Mouse (Mus musculus): ENCODE data around the gene Abce1.
"Not testable (repeated sequence)": the region's sequence is repeated elsewhere in the genome, so short reads cannot be mapped to it uniquely, and the experiment has no call there.

Gene Abce1

GRCm38 (mm10) chr8:79711064-79711961, at the start of gene Abce1, which contains the start of gene Anapc10:
Gene Abce1 (minus strand): TSS chr8:79711740.
Gene Anapc10 (plus strand): TSS chr8:79711820.
- DNase-seq (ENCODE audit: low spot score in 2 of 2) = peak; percentile 96 to 98

- DNase-seq (ENCODE audit: low spot score in 2 of 2) = no peak
Observed at GRCm38 (mm10) chr8:79750305-79750704, 38.8 kb upstream of the Abce1 start.

- no peak for DNase-seq (ENCODE audit: low spot score in 2 of 2)
Observed at GRCm38 (mm10) chr8:79748591-79748990, 37.1 kb upstream of the Abce1 start.

- DNase-seq (ENCODE audit: low spot score in 2 of 2) = no peak
Observed at GRCm38 (mm10) chr8:79748171-79748570, 36.6 kb upstream of the Abce1 start.

GRCm38 (mm10) chr8:79734304-79734703, 22.8 kb upstream of the Abce1 start:
- peak in 1 of 2 experiments; percentile 25 for DNase-seq (ENCODE audit: low spot score in 2 of 2)

GRCm38 (mm10) chr8:79727900-79728299, 16.4 kb upstream of the Abce1 start:
- DNase-seq (ENCODE audit: low spot score in 2 of 2) = no peak

GRCm38 (mm10) chr8:79724589-79724988, 13.0 kb upstream of the Abce1 start:
- peak in 1 of 2 experiments; percentile 9 for DNase-seq (ENCODE audit: low spot score in 2 of 2)

- no peak for DNase-seq (ENCODE audit: low spot score in 2 of 2)
Observed at GRCm38 (mm10) chr8:79723308-79723707, 11.8 kb upstream of the Abce1 start.

- no peak for DNase-seq (ENCODE audit: low spot score in 2 of 2)
Observed at GRCm38 (mm10) chr8:79721537-79721936, 10.0 kb upstream of the Abce1 start.

- DNase-seq (ENCODE audit: low spot score in 2 of 2) = no peak
Observed at GRCm38 (mm10) chr8:79712676-79713075, 1.1 kb upstream of the Abce1 start.

GRCm38 (mm10) chr8:79706687-79707086, 4.9 kb downstream of the Abce1 start:
- DNase-seq (ENCODE audit: low spot score in 2 of 2) = no peak

GRCm38 (mm10) chr8:79692531-79692930, 19.0 kb downstream of the Abce1 start:
- no peak for DNase-seq (ENCODE audit: low spot score in 2 of 2)

- DNase-seq (ENCODE audit: low spot score in 2 of 2) = not testable (repeated sequence)
Observed at GRCm38 (mm10) chr8:79685927-79686326, 25.6 kb downstream of the Abce1 start.

- DNase-seq (ENCODE audit: low spot score in 2 of 2) = no peak
Observed at GRCm38 (mm10) chr8:79680965-79681364, 30.6 kb downstream of the Abce1 start.

- DNase-seq (ENCODE audit: low spot score in 2 of 2) = peak in 1 of 2 experiments; percentile 4
Observed at GRCm38 (mm10) chr8:79680555-79680954, 31.0 kb downstream of the Abce1 start.

- not testable (repeated sequence) for DNase-seq (ENCODE audit: low spot score in 2 of 2)
Observed at GRCm38 (mm10) chr8:79680083-79680482, 31.5 kb downstream of the Abce1 start.

GRCm38 (mm10) chr8:79679005-79679404, 32.5 kb downstream of the Abce1 start:
- no peak for DNase-seq (ENCODE audit: low spot score in 2 of 2)

GRCm38 (mm10) chr8:79676461-79676860, 35.1 kb downstream of the Abce1 start:
- DNase-seq (ENCODE audit: low spot score in 2 of 2) = no peak

GRCm38 (mm10) chr8:79658715-79659114, 52.8 kb downstream of the Abce1 start:
- not testable (repeated sequence) for DNase-seq (ENCODE audit: low spot score in 2 of 2)

GRCm38 (mm10) chr8:79653736-79654135, 57.8 kb downstream of the Abce1 start:
- DNase-seq (ENCODE audit: low spot score in 2 of 2) = no peak

- DNase-seq (ENCODE audit: low spot score in 2 of 2) = peak in 1 of 2 experiments; percentile 59
Observed at GRCm38 (mm10) chr8:79650158-79650814, 61.3 kb downstream of the Abce1 start.

- no peak for DNase-seq (ENCODE audit: low spot score in 2 of 2)
Observed at GRCm38 (mm10) chr8:79649569-79649968, 62.0 kb downstream of the Abce1 start.

- no peak for DNase-seq (ENCODE audit: low spot score in 2 of 2)
Observed at GRCm38 (mm10) chr8:79641119-79641518, 70.4 kb downstream of the Abce1 start.
